21 mouse cellular contexts compared by ENCODE assay signal in the genomic region with DNA sequence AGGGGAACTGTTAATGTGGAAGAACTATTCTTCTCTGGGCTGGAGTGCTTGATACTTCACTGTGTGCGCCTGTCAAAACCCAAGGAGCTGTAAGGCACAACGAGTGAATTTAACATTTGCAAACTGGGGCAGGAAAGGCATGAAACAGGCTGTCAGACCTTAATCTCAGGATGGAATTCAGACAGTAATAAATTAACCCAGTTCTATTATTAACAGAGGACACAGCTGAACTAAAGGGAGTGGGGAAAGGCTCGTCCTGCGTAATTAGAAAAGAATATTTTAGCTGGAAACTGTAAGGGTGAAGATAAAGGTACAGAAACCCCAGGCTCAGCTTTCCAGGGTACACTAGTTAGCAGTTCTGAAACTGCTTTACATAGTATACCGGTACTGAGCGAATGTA. TPM values are rescaled to one million over a fixed set of nuclear protein-coding genes. Genes with fewer than 3 reads are reported as not detected.
A peak's percentile ranks its signal among the peaks of the same experiment; 100 is the strongest.
DNase-seq lines count a peak whose midpoint lies in the region; ATAC-seq lines count a peak whose summit lies in the region.
"Had no signal": no experiment of that assay in that cellular context is flagged by ENCODE, and none has a peak within 500 bp of the region (broad histone marks: within the 10 kb centered on the region; RNA-seq: fewer than 3 reads in every experiment).

No protein-coding gene starts in this region.

- H3K9ac ChIP-seq in hindbrain, embryonic 16.5 days (ENCODE audit: low read depth, low read length) = no peak overlapping the region
- H3K9ac ChIP-seq in hindbrain, embryonic 14.5 days = no peak overlapping the region
- H3K9ac ChIP-seq in kidney, embryonic 15.5 days = no peak overlapping the region
- H3K9ac ChIP-seq: forebrain, embryonic 13.5 days; forebrain, postnatal 0 days; heart, embryonic 15.5 days; hindbrain, embryonic 15.5 days had no signal

- H3K36me3 ChIP-seq in hindbrain, embryonic 16.5 days (ENCODE audit: control insufficient read depth, insufficient read depth, low read length) = peaks cover 3% of the 10 kb centered on the region; the same call in 1 of the 2 replicates
- H3K36me3 ChIP-seq in hindbrain, embryonic 14.5 days (replicated peaks; ENCODE audit: control insufficient read depth, insufficient read depth) = peaks cover 31% of the 10 kb centered on the region
- H3K36me3 ChIP-seq in kidney, embryonic 15.5 days = peaks cover 15% of the 10 kb centered on the region
- H3K36me3 ChIP-seq: heart, embryonic 15.5 days had no signal

- no peak overlapping the region for H3K4me3 ChIP-seq in hindbrain, embryonic 16.5 days (ENCODE audit: low read length)
- no peak overlapping the region for H3K4me3 ChIP-seq in hindbrain, embryonic 14.5 days (replicated peaks; ENCODE audit: low read length)
- no peak overlapping the region for H3K4me3 ChIP-seq in kidney, embryonic 15.5 days (replicated peaks)
- H3K4me3 ChIP-seq: embryonic facial prominence, embryonic 10.5 days; forebrain, embryonic 13.5 days; heart, embryonic 15.5 days; hindbrain, embryonic 10.5 days; hindbrain, embryonic 15.5 days had no signal

- WGBS in hindbrain, embryonic 16.5 days = 65% methylated on average over 6 of the region's 6 CpGs
- 68% methylated on average over 6 of the region's 6 CpGs for whole genome bisulfite sequencing in hindbrain, embryonic 14.5 days
- 50% methylated on average over 6 of the region's 6 CpGs for WGBS in kidney, embryonic 15.5 days

- H3K4me1 ChIP-seq in hindbrain, embryonic 16.5 days (ENCODE audit: control insufficient read depth, insufficient read depth, low read depth, low read length) = peaks cover 5% of the 10 kb centered on the region
- H3K4me1 ChIP-seq in hindbrain, embryonic 14.5 days (replicated peaks; ENCODE audit: control insufficient read depth, insufficient read depth, low read length) = peaks cover 9% of the 10 kb centered on the region; the same call in 1 of the 2 replicates
- peaks cover 8% of the 10 kb centered on the region for H3K4me1 ChIP-seq in kidney, embryonic 15.5 days
- H3K4me1 ChIP-seq: heart, embryonic 15.5 days had no signal

- DNase-seq in hindbrain, embryonic 14.5 days (ENCODE audit: low spot score) = no peak
- peak; percentile 58 for DNase-seq in kidney, adult 9 months
- DNase-seq in kidney, postnatal 4 days = no peak
- peak; percentile 10 to 42 for DNase-seq in kidney, postnatal 36 days
- DNase-seq in heart, adult 9 months (ENCODE audit: low spot score in 2 of 2) = no peak
- DNase-seq: adrenal gland, postnatal 14 days; cerebellum, adult 2 months; cerebellum, postnatal 10 days; forebrain, postnatal 0 days; heart, adult 18-20 months; heart, postnatal 14 days had no signal

- H3K4me2 ChIP-seq in hindbrain, embryonic 16.5 days (ENCODE audit: low read length) = no peak overlapping the region
- H3K4me2 ChIP-seq in hindbrain, embryonic 14.5 days (replicated peaks) = no peak overlapping the region
- H3K4me2 ChIP-seq in kidney, embryonic 15.5 days = no peak overlapping the region
- H3K4me2 ChIP-seq: forebrain, embryonic 13.5 days; heart, embryonic 11.5 days; heart, embryonic 15.5 days; hindbrain, embryonic 15.5 days had no signal

- 0 out of 2 replicates have a peak, but pooled peaks have one; percentile 42 for ATAC-seq in hindbrain, embryonic 16.5 days
- no peak for ATAC-seq in hindbrain, embryonic 14.5 days (ENCODE audit: low FRiP score)
- 0 out of 2 replicates have a peak, but pooled peaks have one; percentile 9 for ATAC-seq in kidney, embryonic 15.5 days (replicated peaks; ENCODE audit: low FRiP score)
- ATAC-seq in megakaryocyte progenitor cell, adult 5-6 weeks (replicated peaks; ENCODE audit: poor library complexity) = no peak
- ATAC-seq: activated CD4-positive, CD25-positive, alpha-beta regulatory T cell, adult 4 months; forebrain, embryonic 13.5 days; forebrain, postnatal 0 days had no signal

- no peak overlapping the region for H3K27ac ChIP-seq in hindbrain, embryonic 16.5 days (ENCODE audit: low read depth, low read length)
- H3K27ac ChIP-seq in hindbrain, embryonic 14.5 days = no peak overlapping the region
- H3K27ac ChIP-seq in kidney, embryonic 15.5 days = peak overlapping the region; percentile 41; the same call in 1 of the 2 replicates
- H3K27ac ChIP-seq: embryonic facial prominence, embryonic 10.5 days; forebrain, embryonic 13.5 days; heart, embryonic 15.5 days; hindbrain, embryonic 10.5 days; hindbrain, embryonic 15.5 days had no signal

- no peaks in the 10 kb centered on the region for H3K27me3 ChIP-seq in hindbrain, embryonic 16.5 days (replicated peaks; ENCODE audit: control insufficient read depth, insufficient read depth, low read length)
- no peaks in the 10 kb centered on the region for H3K27me3 ChIP-seq in hindbrain, embryonic 14.5 days (ENCODE audit: control insufficient read depth, insufficient read depth, low read length)
- H3K27me3 ChIP-seq in kidney, embryonic 15.5 days = no peaks in the 10 kb centered on the region
- H3K27me3 ChIP-seq: forebrain, embryonic 13.5 days; heart, embryonic 15.5 days; hindbrain, embryonic 15.5 days had no signal

- no peaks in the 10 kb centered on the region for H3K9me3 ChIP-seq in hindbrain, embryonic 16.5 days (ENCODE audit: control insufficient read depth, low read length)
- H3K9me3 ChIP-seq in hindbrain, embryonic 14.5 days (ENCODE audit: control insufficient read depth, low read length) = no peaks in the 10 kb centered on the region
- no peaks in the 10 kb centered on the region for H3K9me3 ChIP-seq in kidney, embryonic 15.5 days (replicated peaks)
- H3K9me3 ChIP-seq: embryonic facial prominence, embryonic 10.5 days; forebrain, embryonic 13.5 days; heart, embryonic 15.5 days; hindbrain, embryonic 10.5 days; hindbrain, embryonic 15.5 days had no signal

RNA-seq across cellular contexts. Expression of a gene that starts 6.6 kb away (rescaled TPM):
- 31.2 and 36.3 TPM in 2 replicates for polyA plus RNA-seq in hindbrain, embryonic 16.5 days (2015; fragmentation: Nextera tagmentation; extraction: Ambion mirVana)
- 38.3 and 41.7 TPM in 2 replicates for polyA plus RNA-seq in hindbrain, embryonic 14.5 days (2014; fragmentation: Nextera tagmentation; extraction: Ambion mirVana)
- polyA plus RNA-seq in kidney, embryonic 15.5 days (2015; fragmentation: Nextera tagmentation; extraction: Ambion mirVana) = 20.8 and 25.0 TPM in 2 replicates
- total RNA-seq in megakaryocyte progenitor cell, adult 5-6 weeks (2015) = 2.5 and 2.9 TPM in 2 replicates
- 1.6 and 6.4 TPM in 2 replicates for total RNA-seq in megakaryocyte progenitor cell, adult 5-6 weeks (2017)

Comparison
In these comparisons a context has a peak if more than half of its experiments do, and no peak if none do; other contexts are left out.
1. ATAC-seq: peak in hindbrain, embryonic 16.5 days (single experiment) and kidney, embryonic 15.5 days (single experiment); none in hindbrain, embryonic 14.5 days (single experiment) and megakaryocyte progenitor cell, adult 5-6 weeks (single experiment).
2. DNase-seq: peak in kidney, adult 9 months (single experiment) and kidney, postnatal 36 days (2 of 2); none in hindbrain, embryonic 14.5 days (single experiment), kidney, postnatal 4 days (0 of 2) and heart, adult 9 months (0 of 2).